ENCODE assay signal across 14 mouse cellular contexts in the genomic region with DNA sequence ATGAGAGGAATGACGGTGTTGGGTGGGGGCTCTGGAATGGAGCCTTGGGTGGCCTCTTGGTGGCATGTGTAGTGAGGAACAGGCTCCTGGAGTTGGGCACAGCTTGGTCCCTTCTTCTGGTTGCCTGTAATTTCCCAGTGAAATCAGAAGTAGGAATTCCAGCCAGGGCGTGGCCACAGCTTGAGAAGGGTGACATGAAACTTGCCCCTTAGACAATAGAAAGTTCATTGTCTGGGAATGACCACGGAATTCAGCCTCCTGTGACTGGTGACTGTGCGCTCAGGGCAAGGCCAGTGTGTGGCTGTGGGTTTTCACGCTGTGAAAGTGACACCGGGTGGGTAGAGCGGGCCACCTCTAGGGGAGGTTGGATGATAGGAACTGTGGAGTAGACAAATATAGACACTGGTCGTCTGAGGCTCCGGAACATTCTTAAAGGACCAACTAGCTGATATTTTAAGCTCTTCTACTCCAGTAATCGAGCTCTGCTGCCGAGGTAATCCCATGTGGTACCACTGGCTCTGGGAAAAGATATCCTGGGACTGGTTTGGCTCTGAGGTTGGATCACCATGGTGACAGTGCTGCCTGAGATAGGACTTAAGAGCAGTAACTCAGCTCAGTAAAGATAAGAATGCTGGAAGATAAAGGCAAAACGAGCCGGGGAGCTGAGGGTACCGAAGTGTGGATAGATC. TPM values are rescaled to one million over a fixed set of nuclear protein-coding genes. Genes with fewer than 3 reads are reported as not detected.
DNase-seq lines count a peak whose midpoint lies in the region; ATAC-seq and TF ChIP-seq lines count a peak whose summit lies in the region.
"Had no signal": no experiment of that assay in that cellular context is flagged by ENCODE, and none has a peak within 500 bp of the region (broad histone marks: within the 10 kb centered on the region; RNA-seq: fewer than 3 reads in every experiment).

No protein-coding gene starts in this region.

- H3K36me3 ChIP-seq in intestine, postnatal 0 days (ENCODE audit: control insufficient read depth, insufficient read depth), result peaks cover 77% of the 10 kb centered on the region
- peaks cover 36% of the 10 kb centered on the region for H3K36me3 ChIP-seq in stomach, embryonic 15.5 days
- peaks cover 40% of the 10 kb centered on the region for H3K36me3 ChIP-seq in midbrain, embryonic 16.5 days (ENCODE audit: control insufficient read depth, insufficient read depth, low read length)

- no peak overlapping the region for H3K9ac ChIP-seq in intestine, postnatal 0 days (ENCODE audit: low read depth, low read length)
- no peak overlapping the region for H3K9ac ChIP-seq in stomach, embryonic 15.5 days
- no peak overlapping the region for H3K9ac ChIP-seq in midbrain, embryonic 16.5 days (ENCODE audit: low read depth, low read length)
- H3K9ac ChIP-seq: forebrain, embryonic 15.5 days had no signal

- ATAC-seq in intestine, postnatal 0 days, result no peak
- ATAC-seq in stomach, embryonic 15.5 days (ENCODE audit: insufficient read depth, low FRiP score, low read depth), result no peak
- ATAC-seq in midbrain, embryonic 16.5 days, result no peak
- no peak for ATAC-seq in erythroid progenitor cell, adult 5-6 weeks (replicated peaks; ENCODE audit: low FRiP score, poor library complexity, severe bottlenecking)
- ATAC-seq: forebrain, embryonic 15.5 days; hindbrain, embryonic 16.5 days had no signal

- no peak for TF ChIP-seq CTCF in left cerebral cortex, adult 2 months (IDR thresholded peaks at IDR 0.05)
- no peak for TF ChIP-seq CTCF in intestine, postnatal 0 days (IDR thresholded peaks at IDR 0.05; ENCODE audit: low read depth)

- intact Hi-C loops in left cerebral cortex, adult 2 months (cut with DNase I), result no loop called here

- no peaks in the 10 kb centered on the region for H3K4me1 ChIP-seq in intestine, postnatal 0 days (replicated peaks; ENCODE audit: control insufficient read depth, insufficient read depth, low read length)
- H3K4me1 ChIP-seq in stomach, embryonic 15.5 days, result peaks cover 17% of the 10 kb centered on the region
- no peaks in the 10 kb centered on the region for H3K4me1 ChIP-seq in midbrain, embryonic 16.5 days (ENCODE audit: control insufficient read depth, insufficient read depth, low read length)
- H3K4me1 ChIP-seq: forebrain, embryonic 15.5 days had no signal

- peak overlapping the region; percentile 48; the same call in 1 of the 2 replicates for H3K4me2 ChIP-seq in intestine, postnatal 0 days (replicated peaks; ENCODE audit: low read depth)
- no peak overlapping the region for H3K4me2 ChIP-seq in stomach, embryonic 15.5 days
- H3K4me2 ChIP-seq in midbrain, embryonic 16.5 days (ENCODE audit: low read length), result no peak overlapping the region
- H3K4me2 ChIP-seq: forebrain, embryonic 15.5 days had no signal

- WGBS in intestine, postnatal 0 days, result 64% methylated on average over 14 of the region's 14 CpGs
- 73% methylated on average over 14 of the region's 14 CpGs for WGBS in stomach, embryonic 15.5 days
- WGBS in midbrain, embryonic 16.5 days, result 84% methylated on average over 14 of the region's 14 CpGs

- no peak for DNase-seq in left cerebral cortex, adult 2 months (ENCODE audit: extremely low spot score in 1 of 2, low spot score in 2 of 2)
- no peak for DNase-seq in left cerebral cortex, adult 8-10 months (ENCODE audit: low spot score in 2 of 2)
- peak; percentile 17 to 51 for DNase-seq in heart, adult 18-20 months
- DNase-seq in layer of hippocampus, postnatal 36 days, result no peak
- DNase-seq: midbrain, embryonic 14.5 days had no signal

- H3K27ac ChIP-seq in left cerebral cortex, adult 2 months, result peak overlapping the region; percentile 69
- H3K27ac ChIP-seq in intestine, postnatal 0 days (ENCODE audit: low read depth, low read length), result peak overlapping the region; percentile 89
- peak overlapping the region; percentile 78; the same call in 1 of the 2 replicates for H3K27ac ChIP-seq in stomach, embryonic 15.5 days
- H3K27ac ChIP-seq in midbrain, embryonic 16.5 days (ENCODE audit: low read length), result no peak overlapping the region
- H3K27ac ChIP-seq: forebrain, embryonic 15.5 days had no signal

- no peaks in the 10 kb centered on the region for H3K27me3 ChIP-seq in intestine, postnatal 0 days (replicated peaks; ENCODE audit: control insufficient read depth, insufficient read depth, low read length)
- H3K27me3 ChIP-seq in stomach, embryonic 15.5 days (replicated peaks), result no peaks in the 10 kb centered on the region
- no peaks in the 10 kb centered on the region for H3K27me3 ChIP-seq in midbrain, embryonic 16.5 days (ENCODE audit: control insufficient read depth, insufficient read depth, low read depth, low read length)
- H3K27me3 ChIP-seq: CH12.LX; forebrain, embryonic 15.5 days had no signal

- H3K4me3 ChIP-seq in left cerebral cortex, adult 2 months, result peak overlapping the region; percentile 27
- H3K4me3 ChIP-seq in intestine, postnatal 0 days (ENCODE audit: low read depth, low read length), result no peak overlapping the region
- no peak overlapping the region for H3K4me3 ChIP-seq in stomach, embryonic 15.5 days (replicated peaks)
- H3K4me3 ChIP-seq in midbrain, embryonic 16.5 days (ENCODE audit: low read depth, low read length), result no peak overlapping the region
- H3K4me3 ChIP-seq: forebrain, embryonic 15.5 days had no signal

- no peaks in the 10 kb centered on the region for H3K9me3 ChIP-seq in intestine, postnatal 0 days (ENCODE audit: control insufficient read depth)
- no peaks in the 10 kb centered on the region for H3K9me3 ChIP-seq in stomach, embryonic 15.5 days
- no peaks in the 10 kb centered on the region for H3K9me3 ChIP-seq in midbrain, embryonic 16.5 days (replicated peaks; ENCODE audit: control insufficient read depth, low read length, poor library complexity, severe bottlenecking)
- H3K9me3 ChIP-seq: forebrain, embryonic 15.5 days had no signal

RNA-seq across cellular contexts. Expression of gene Dhcr24, which starts 20.5 kb away (rescaled TPM):
- 10 to 100 TPM; 85.5 to 87.4 TPM for total RNA-seq in left cerebral cortex, adult 2 months (2021)
- 100 to 1,000 TPM in 2 of 4 experiments, 10 to 100 TPM in 2; 92.7 to 121 (median 102) TPM for total RNA-seq in left cerebral cortex, adult 8-10 months (2022)
- 1 to 10 TPM; 1.5 to 2.5 TPM for total RNA-seq in heart, adult 18-20 months (2021)
- polyA plus RNA-seq in intestine, postnatal 0 days (2015; fragmentation: Nextera tagmentation; extraction: Ambion mirVana), result 6.5 and 7.9 TPM in 2 replicates
- polyA plus RNA-seq in stomach, embryonic 15.5 days (2015; fragmentation: Nextera tagmentation; extraction: Ambion mirVana), result 6.3 and 7.7 TPM in 2 replicates
- 10 to 100 TPM; 58.8 to 61.0 TPM for total RNA-seq in layer of hippocampus, postnatal 36 days (2021)
- 3.8 and 4.7 TPM in 2 replicates for polyA plus RNA-seq in midbrain, embryonic 16.5 days (2015; fragmentation: Nextera tagmentation; extraction: Ambion mirVana)
- total RNA-seq in erythroid progenitor cell, adult 5-6 weeks (2015; ENCODE audit: low replicate concordance), result 2.2 and 6.7 TPM in 2 replicates
- total RNA-seq in erythroid progenitor cell, adult 5-6 weeks (2017; ENCODE audit: low replicate concordance), result 1.9 and 3.1 TPM in 2 replicates

RNA-seq across cellular contexts. Expression of gene Lexm, which starts 35.7 kb away (rescaled TPM):
- under 1 TPM in 1 of 2 experiments, not detected in 1; 0.21 TPM for total RNA-seq in left cerebral cortex, adult 2 months (2021)
- not detected for total RNA-seq in left cerebral cortex, adult 8-10 months (2022)
- not detected for total RNA-seq in heart, adult 18-20 months (2021)
- polyA plus RNA-seq in intestine, postnatal 0 days (2015; fragmentation: Nextera tagmentation; extraction: Ambion mirVana), result not detected in 2 replicates
- 0.08 TPM in 1 of 2 replicates, not detected in the other for polyA plus RNA-seq in stomach, embryonic 15.5 days (2015; fragmentation: Nextera tagmentation; extraction: Ambion mirVana)
- not detected for total RNA-seq in layer of hippocampus, postnatal 36 days (2021)
- polyA plus RNA-seq in midbrain, embryonic 16.5 days (2015; fragmentation: Nextera tagmentation; extraction: Ambion mirVana), result not detected in 2 replicates
- not detected in 2 replicates for total RNA-seq in erythroid progenitor cell, adult 5-6 weeks (2015; ENCODE audit: low replicate concordance)
- total RNA-seq in erythroid progenitor cell, adult 5-6 weeks (2017; ENCODE audit: low replicate concordance), result not detected in 2 replicates
- polyA plus RNA-seq: forebrain, embryonic 15.5 days; hindbrain, embryonic 16.5 days; large intestine, adult 2 months; lung, embryonic 16.5 days; midbrain, embryonic 14.5 days had no signal

RNA-seq across cellular contexts. Expression of gene Ttc22, which starts 40.9 kb away (rescaled TPM):
- under 1 TPM; 0.98 to 1.00 TPM for total RNA-seq in left cerebral cortex, adult 2 months (2021)
- total RNA-seq in left cerebral cortex, adult 8-10 months (2022), result 1 to 10 TPM in 1 of 4 experiments, under 1 TPM in 3; 0.68 to 1.0 (median 0.82) TPM
- total RNA-seq in heart, adult 18-20 months (2021), result not detected
- 61.9 and 66.4 TPM in 2 replicates for polyA plus RNA-seq in intestine, postnatal 0 days (2015; fragmentation: Nextera tagmentation; extraction: Ambion mirVana)
- polyA plus RNA-seq in stomach, embryonic 15.5 days (2015; fragmentation: Nextera tagmentation; extraction: Ambion mirVana), result 7.3 and 8.2 TPM in 2 replicates
- under 1 TPM; 0.51 to 0.60 TPM for total RNA-seq in layer of hippocampus, postnatal 36 days (2021)
- polyA plus RNA-seq in midbrain, embryonic 16.5 days (2015; fragmentation: Nextera tagmentation; extraction: Ambion mirVana), result 3.6 and 4.4 TPM in 2 replicates
- not detected in 2 replicates for total RNA-seq in erythroid progenitor cell, adult 5-6 weeks (2015; ENCODE audit: low replicate concordance)
- total RNA-seq in erythroid progenitor cell, adult 5-6 weeks (2017; ENCODE audit: low replicate concordance), result not detected in 2 replicates
- total RNA-seq: CH12.LX had no signal

Comparison
In these comparisons a context has a peak if more than half of its experiments do, and no peak if none do; other contexts are left out.
1. DNase-seq: peak in heart, adult 18-20 months (2 of 2); none in left cerebral cortex, adult 2 months (0 of 2), left cerebral cortex, adult 8-10 months (0 of 2) and layer of hippocampus, postnatal 36 days (0 of 2).
2. RNA of gene Dhcr24, which starts 20.5 kb away (total RNA-seq): 92.7 to 121 TPM in left cerebral cortex, adult 8-10 months, 85.5 to 87.4 TPM in left cerebral cortex, adult 2 months and 58.8 to 61.0 TPM in layer of hippocampus, postnatal 36 days; 1.9 to 6.7 TPM in erythroid progenitor cell, adult 5-6 weeks and 1.5 to 2.5 TPM in heart, adult 18-20 months; every median in the first group is over 4 times any median in the second.